Mouse (Mus musculus): ENCODE results near the gene Tagln2. TPM values are rescaled to one million over a fixed set of nuclear protein-coding genes. Genes with fewer than 3 reads are reported as not detected.

Tagln2 gene
- polyA plus RNA-seq, 1 experiment, result 594 TPM

DNA sequence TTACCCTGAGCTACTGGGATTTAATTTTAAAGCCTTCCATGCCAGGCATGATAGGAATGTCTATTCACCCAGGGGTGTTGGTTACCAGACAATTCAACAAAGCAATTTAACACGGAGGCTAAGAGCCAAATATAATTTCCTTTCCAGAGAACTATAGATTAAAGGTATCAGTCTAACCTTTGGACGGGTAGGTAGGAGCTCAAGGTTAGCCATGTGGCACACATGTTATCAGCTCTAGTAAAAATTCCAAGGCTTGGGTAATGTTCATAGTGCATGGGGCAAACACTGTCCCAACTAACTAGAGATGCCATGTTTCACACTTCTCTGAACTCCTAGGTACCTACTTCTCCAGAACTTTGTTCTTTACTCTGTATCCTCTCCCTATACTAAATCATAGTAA lies 38.2 kb upstream of the Tagln2 start:
- Histone ChIP-seq H3K4me1 (ENCODE audit: control insufficient read depth, insufficient read depth, low read length) (no peaks in the 10 kb centered on the region), H3K4me3 (replicated peaks; ENCODE audit: extremely low read depth, low read depth, low read length) (no peak overlapping the region)
- DNase-seq, result no peak
- WGBS, result 47% methylated on average over 2 of the region's 2 CpGs
- no peak for TF ChIP-seq CTCF (IDR thresholded peaks at IDR 0.05; ENCODE audit: insufficient read depth, low read length)
- no peak for TF ChIP-seq POLR2A (IDR thresholded peaks at IDR 0.05; ENCODE audit: borderline replicate concordance, extremely low read depth, low read depth, low read length)

GRCm38 (mm10) chr1:172462534-172462933 lies 37.3 kb upstream of the Tagln2 start:
- DNase-seq, result no peak
- no peak overlapping the region for H3K4me3 ChIP-seq (replicated peaks; ENCODE audit: extremely low read depth, low read depth, low read length)
- no peak for TF ChIP-seq POLR2A (IDR thresholded peaks at IDR 0.05; ENCODE audit: borderline replicate concordance, extremely low read depth, low read depth, low read length)
- no peak for TF ChIP-seq CTCF (IDR thresholded peaks at IDR 0.05; ENCODE audit: insufficient read depth, low read length)
- H3K4me1 ChIP-seq (ENCODE audit: control insufficient read depth, insufficient read depth, low read length), result no peaks in the 10 kb centered on the region
- WGBS, result 65% methylated on average over 3 of the region's 3 CpGs

DNA sequence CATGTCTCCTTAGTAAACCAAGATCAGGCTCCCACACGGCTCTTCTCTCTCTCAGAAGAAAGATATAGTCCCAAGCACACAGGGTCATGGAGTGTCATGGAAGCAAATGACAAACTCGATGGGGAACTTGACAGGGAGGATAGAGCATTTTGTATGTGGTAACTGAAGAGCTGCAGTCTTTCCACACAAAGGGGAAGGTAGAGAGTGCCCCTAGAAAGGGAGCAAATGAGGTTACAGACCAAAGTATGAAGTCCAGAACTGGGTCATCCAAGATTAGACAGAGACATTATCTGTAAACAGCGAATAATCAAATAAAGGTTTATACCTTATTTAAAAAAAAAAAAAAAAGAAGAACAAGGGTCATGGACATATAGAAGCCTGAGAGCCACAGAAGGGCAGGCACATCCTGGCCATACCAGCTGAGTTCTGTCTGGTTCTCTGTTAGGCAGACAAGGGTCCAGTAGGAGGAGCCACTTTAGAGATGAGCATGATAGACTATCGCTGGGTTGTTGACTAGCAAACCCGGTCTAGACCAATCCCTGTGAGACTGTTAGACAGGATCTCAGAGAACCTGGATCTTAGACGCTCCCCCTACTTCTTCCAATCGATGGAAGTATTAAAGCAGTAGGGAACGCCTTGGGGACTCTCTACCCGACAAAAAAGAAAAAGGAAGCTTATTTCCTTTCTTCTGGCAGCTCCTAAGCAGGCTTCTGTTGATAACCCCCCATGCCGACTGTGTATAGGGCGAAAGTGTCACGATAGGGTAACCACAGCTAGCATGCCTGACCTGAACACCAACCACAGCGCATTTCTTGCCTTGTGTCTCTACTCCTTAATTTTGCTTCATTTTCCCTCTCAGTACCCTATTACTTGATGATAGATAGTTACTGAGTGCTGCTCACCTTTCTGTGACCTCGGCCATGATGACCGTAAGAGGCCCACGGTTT lies 36.2 kb upstream of the Tagln2 start:
- WGBS, result 72% methylated on average over 16 of the region's 16 CpGs
- TF ChIP-seq POLR2A (IDR thresholded peaks at IDR 0.05; ENCODE audit: borderline replicate concordance, extremely low read depth, low read depth, low read length), result no peak
- no peak for TF ChIP-seq CTCF (IDR thresholded peaks at IDR 0.05; ENCODE audit: insufficient read depth, low read length)
- DNase-seq, result no peak
- Histone ChIP-seq H3K4me1 (ENCODE audit: control insufficient read depth, insufficient read depth, low read length) (no peaks in the 10 kb centered on the region), H3K4me3 (replicated peaks; ENCODE audit: extremely low read depth, low read depth, low read length) (no peak overlapping the region)

DNA sequence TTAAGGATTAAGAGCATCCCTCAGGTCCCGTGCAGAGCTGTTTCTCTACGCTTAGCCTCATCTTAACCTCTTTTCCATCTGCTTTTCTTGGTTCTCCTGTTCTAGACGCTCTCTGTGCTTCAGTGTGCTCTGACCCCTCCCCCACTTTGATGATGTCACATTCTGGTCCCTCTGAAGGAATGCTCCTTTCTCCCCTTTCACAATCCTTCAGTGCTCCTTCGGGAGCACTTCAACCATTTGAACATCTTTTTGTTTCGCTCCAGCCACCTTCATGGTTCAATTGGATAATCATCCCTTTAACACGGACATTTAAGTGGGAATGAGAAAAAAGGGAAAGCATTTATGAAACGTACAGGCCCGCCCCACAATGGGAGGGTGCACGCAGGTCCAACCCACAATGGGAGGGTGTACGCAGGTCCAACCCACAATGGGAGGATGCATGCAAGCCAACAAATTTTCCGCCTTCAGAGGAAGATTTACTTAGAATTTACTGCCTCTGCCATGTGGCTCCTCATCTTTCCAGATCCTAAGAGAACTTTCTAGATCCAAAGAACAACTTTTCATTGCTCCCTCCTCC lies 31.5 kb upstream of the Tagln2 start:
- Histone ChIP-seq H3K4me1 (ENCODE audit: control insufficient read depth, insufficient read depth, low read length) (no peaks in the 10 kb centered on the region), H3K4me3 (replicated peaks; ENCODE audit: extremely low read depth, low read depth, low read length) (no peak overlapping the region)
- TF ChIP-seq POLR2A (IDR thresholded peaks at IDR 0.05; ENCODE audit: borderline replicate concordance, extremely low read depth, low read depth, low read length) (no peak), CTCF (IDR thresholded peaks at IDR 0.05; ENCODE audit: insufficient read depth, low read length) (no peak)
- WGBS, result 87% methylated on average over 11 of the region's 11 CpGs
- DNase-seq, result no peak

- no peak for DNase-seq
- no peaks in the 10 kb centered on the region for H3K4me1 ChIP-seq (ENCODE audit: control insufficient read depth, insufficient read depth, low read length)
- TF ChIP-seq CTCF (IDR thresholded peaks at IDR 0.05; ENCODE audit: insufficient read depth, low read length) (no peak), POLR2A (IDR thresholded peaks at IDR 0.05; ENCODE audit: borderline replicate concordance, extremely low read depth, low read depth, low read length) (no peak)
- no peak overlapping the region for H3K4me3 ChIP-seq (replicated peaks; ENCODE audit: extremely low read depth, low read depth, low read length)
- 35% methylated on average over 5 of the region's 5 CpGs for WGBS
These were observed 30.5 kb upstream of the Tagln2 start for GRCm38 (mm10) chr1:172469373-172469772.

DNA sequence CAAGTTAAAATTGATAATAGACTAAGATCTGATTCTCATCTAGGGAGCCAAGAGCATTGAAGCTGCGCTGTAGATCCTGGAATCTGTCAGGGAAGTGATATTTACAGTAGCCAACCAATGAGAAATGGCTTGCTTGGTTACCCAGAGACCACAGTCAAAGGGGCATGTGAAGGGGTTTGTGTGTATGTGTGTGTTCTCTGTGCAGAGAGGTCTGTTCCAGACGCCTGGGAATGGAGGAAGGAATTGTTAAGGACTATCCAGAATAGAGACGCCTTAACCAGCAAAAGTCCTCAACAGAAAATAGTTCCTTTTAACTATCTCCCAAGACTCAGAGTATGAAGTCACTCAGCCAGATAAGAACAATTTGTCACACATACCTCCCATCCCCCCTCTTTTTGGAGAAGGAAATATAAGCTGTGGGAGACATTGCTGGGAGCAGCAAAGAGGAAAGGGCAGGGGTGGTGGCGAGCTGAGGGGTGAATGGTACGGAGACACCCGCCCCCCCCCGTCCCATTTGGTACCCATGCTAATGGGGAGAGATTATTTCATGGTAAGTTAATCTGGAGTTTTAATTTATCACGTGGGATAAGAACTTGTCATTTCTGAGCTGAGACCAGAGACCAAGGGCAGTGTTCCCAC lies 29.9 kb upstream of the Tagln2 start:
- no peak for DNase-seq
- TF ChIP-seq POLR2A (IDR thresholded peaks at IDR 0.05; ENCODE audit: borderline replicate concordance, extremely low read depth, low read depth, low read length), result no peak
- TF ChIP-seq CTCF (IDR thresholded peaks at IDR 0.05; ENCODE audit: insufficient read depth, low read length), result no peak
- H3K4me3 ChIP-seq (replicated peaks; ENCODE audit: extremely low read depth, low read depth, low read length), result no peak overlapping the region
- no peaks in the 10 kb centered on the region for H3K4me1 ChIP-seq (ENCODE audit: control insufficient read depth, insufficient read depth, low read length)
- 35% methylated on average over 8 of the region's 8 CpGs for WGBS

DNA sequence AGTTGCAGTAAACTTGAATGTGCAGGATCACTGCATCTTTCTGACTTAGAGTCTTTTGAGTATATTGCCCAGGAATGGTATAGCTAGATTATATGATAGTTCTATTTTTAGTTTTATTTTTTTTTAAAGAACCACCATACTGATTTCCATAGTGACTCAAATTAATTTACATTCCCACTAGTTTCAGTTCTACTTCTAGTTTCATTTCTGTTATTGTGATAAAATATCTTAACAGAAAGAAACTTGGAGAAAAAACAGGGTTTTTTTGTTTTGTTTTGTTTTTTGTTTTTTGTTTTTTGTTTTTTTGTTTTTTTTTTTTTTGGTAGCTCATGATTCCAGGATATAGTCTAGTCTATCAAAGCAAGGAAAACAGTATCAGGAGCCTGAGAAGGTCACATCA lies 26.9 kb upstream of the Tagln2 start:
- DNase-seq, result no peak
- TF ChIP-seq CTCF (IDR thresholded peaks at IDR 0.05; ENCODE audit: insufficient read depth, low read length), result no peak
- no peak for TF ChIP-seq POLR2A (IDR thresholded peaks at IDR 0.05; ENCODE audit: borderline replicate concordance, extremely low read depth, low read depth, low read length)

GRCm38 (mm10) chr1:172474196-172474595 lies 25.7 kb upstream of the Tagln2 start:
- no peak for DNase-seq
- Histone ChIP-seq H3K4me3 (replicated peaks; ENCODE audit: extremely low read depth, low read depth, low read length) (no peak overlapping the region), H3K4me1 (ENCODE audit: control insufficient read depth, insufficient read depth, low read length) (no peaks in the 10 kb centered on the region)
- TF ChIP-seq CTCF (IDR thresholded peaks at IDR 0.05; ENCODE audit: insufficient read depth, low read length), result no peak
- TF ChIP-seq POLR2A (IDR thresholded peaks at IDR 0.05; ENCODE audit: borderline replicate concordance, extremely low read depth, low read depth, low read length), result no peak
- 83% methylated on average over 3 of the region's 3 CpGs for WGBS

More for the DNA sequence above, 26.9 kb upstream of the Tagln2 start:
- Histone ChIP-seq H3K4me3 (replicated peaks; ENCODE audit: extremely low read depth, low read depth, low read length) (no peak overlapping the region), H3K4me1 (ENCODE audit: control insufficient read depth, insufficient read depth, low read length) (no peaks in the 10 kb centered on the region)

- H3K4me3 ChIP-seq (replicated peaks; ENCODE audit: extremely low read depth, low read depth, low read length), result no peak within 1 kb of the TSS
- no peaks in the 10 kb centered on the region for H3K4me1 ChIP-seq (ENCODE audit: control insufficient read depth, insufficient read depth, low read length)
- 42% methylated on average over 7 of the region's 7 CpGs for WGBS
- no peak for DNase-seq
- TF ChIP-seq CTCF (IDR thresholded peaks at IDR 0.05; ENCODE audit: insufficient read depth, low read length), result no peak
- TF ChIP-seq POLR2A (IDR thresholded peaks at IDR 0.05; ENCODE audit: borderline replicate concordance, extremely low read depth, low read depth, low read length), result no peak
These were observed 24.6 kb upstream of the Tagln2 start, which contains the start of gene Slamf9 for GRCm38 (mm10) chr1:172475054-172475741. Slamf9 (plus strand) TSS chr1:172475358.
